In genomic region chr19:3974608-3975007, GRCm38 (mm10) we compare ENCODE assay signal across 18 mouse cellular contexts. TPM values are rescaled to one million over a fixed set of nuclear protein-coding genes. Genes with fewer than 3 reads are reported as not detected.
DNase-seq lines count a peak whose midpoint lies in the region; ATAC-seq and TF ChIP-seq lines count a peak whose summit lies in the region.
"Not testable (repeated sequence)": the region's sequence is repeated elsewhere in the genome, so short reads cannot be mapped to it uniquely, and the experiment has no call there.
"Had no signal": no experiment of that assay in that cellular context is flagged by ENCODE, and none has a peak within 500 bp of the region (broad histone marks: within the 10 kb centered on the region; RNA-seq: fewer than 3 reads in every experiment).

No protein-coding gene starts in this region.

- not testable (repeated sequence) for H3K4me2 ChIP-seq in forebrain, embryonic 15.5 days (replicated peaks); forebrain, embryonic 16.5 days (ENCODE audit: low read length); forebrain, postnatal 0 days (ENCODE audit: low read depth); midbrain, embryonic 11.5 days

- not testable (repeated sequence) for TF ChIP-seq CTCF in forebrain, postnatal 0 days (IDR thresholded peaks at IDR 0.05; ENCODE audit: low read depth)

- H3K4me1 ChIP-seq in forebrain, embryonic 15.5 days; forebrain, embryonic 16.5 days (replicated peaks; ENCODE audit: control insufficient read depth, insufficient read depth, low read length); forebrain, postnatal 0 days (ENCODE audit: insufficient read depth); midbrain, embryonic 11.5 days (ENCODE audit: control insufficient read depth, insufficient read depth, low read length): not testable (repeated sequence)

- not testable (repeated sequence) for H3K9ac ChIP-seq in forebrain, embryonic 15.5 days (replicated peaks); forebrain, embryonic 16.5 days (replicated peaks; ENCODE audit: low read depth, low read length); forebrain, postnatal 0 days; midbrain, embryonic 11.5 days (ENCODE audit: low read length)

- H3K9me3 ChIP-seq in forebrain, embryonic 15.5 days; forebrain, embryonic 16.5 days (ENCODE audit: control insufficient read depth, low read length); forebrain, postnatal 0 days (ENCODE audit: low read length); midbrain, embryonic 11.5 days (ENCODE audit: control insufficient read depth, low read length): not testable (repeated sequence)

- H3K4me3 ChIP-seq in forebrain, embryonic 15.5 days; forebrain, embryonic 16.5 days (replicated peaks; ENCODE audit: low read length); forebrain, postnatal 0 days (ENCODE audit: low read depth, low read length); midbrain, embryonic 11.5 days (ENCODE audit: low read depth, low read length): not testable (repeated sequence)

- not testable (repeated sequence) for H3K27me3 ChIP-seq in forebrain, embryonic 15.5 days; forebrain, embryonic 16.5 days (replicated peaks; ENCODE audit: control insufficient read depth, insufficient read depth, low read length); forebrain, postnatal 0 days (ENCODE audit: insufficient read depth, low read length); midbrain, embryonic 11.5 days (ENCODE audit: control insufficient read depth, insufficient read depth, low read length)

- ATAC-seq in forebrain, embryonic 15.5 days (replicated peaks): peak; percentile 41; the same call in 1 of the 2 replicates
- ATAC-seq in forebrain, embryonic 16.5 days: peak; percentile 68
- ATAC-seq in forebrain, postnatal 0 days: peak; percentile 78
- not testable (repeated sequence) for ATAC-seq in midbrain, embryonic 11.5 days (ENCODE audit: low FRiP score)

- 0 out of 2 replicates have a peak overlapping the region, but pooled peaks have one; percentile 19 for H3K27ac ChIP-seq in forebrain, embryonic 15.5 days (replicated peaks)
- H3K27ac ChIP-seq in forebrain, embryonic 16.5 days (ENCODE audit: low read length); forebrain, postnatal 0 days (ENCODE audit: low read depth, low read length); midbrain, embryonic 11.5 days (ENCODE audit: low read depth, low read length): not testable (repeated sequence)

- 63% methylated on average over 6 of the region's 6 CpGs for WGBS in forebrain, embryonic 15.5 days
- 53% methylated on average over 6 of the region's 6 CpGs for WGBS in forebrain, embryonic 16.5 days
- 49% methylated on average over 6 of the region's 6 CpGs for WGBS in forebrain, postnatal 0 days
- WGBS in midbrain, embryonic 11.5 days: 87% methylated on average over 6 of the region's 6 CpGs

- DNase-seq in forebrain, postnatal 0 days: not testable (repeated sequence)
- peak; percentile 66 for DNase-seq in midbrain, embryonic 11.5 days (ENCODE audit: low spot score, missing footprints)

- H3K36me3 ChIP-seq in forebrain, embryonic 15.5 days; forebrain, embryonic 16.5 days (ENCODE audit: control insufficient read depth, insufficient read depth); forebrain, postnatal 0 days (ENCODE audit: insufficient read depth); midbrain, embryonic 11.5 days (ENCODE audit: control insufficient read depth, insufficient read depth, low read length): not testable (repeated sequence)

RNA-seq across cellular contexts. Expression of gene Aldh3b2, which starts 2.5 kb away (rescaled TPM):
- 0.22 and 0.28 TPM in 2 replicates for polyA plus RNA-seq in forebrain, embryonic 15.5 days (2015; fragmentation: Nextera tagmentation; extraction: Ambion mirVana)
- polyA plus RNA-seq in forebrain, embryonic 16.5 days (2015; fragmentation: Nextera tagmentation; extraction: Ambion mirVana): 0.30 and 1.1 TPM in 2 replicates
- 1.5 and 2.7 TPM in 2 replicates for total RNA-seq in forebrain, postnatal 0 days (2014; rRNA removed)
- polyA plus RNA-seq in forebrain, postnatal 0 days (2015; fragmentation: Nextera tagmentation; extraction: Ambion mirVana): 1.8 and 1.9 TPM in 2 replicates
- polyA plus RNA-seq in midbrain, embryonic 11.5 days (2014; fragmentation: Nextera tagmentation; extraction: Ambion mirVana): 0.44 and 0.50 TPM in 2 replicates
- total RNA-seq: CH12.LX, MEL had no signal
- polyA plus RNA-seq: activated CD4-positive, CD25-positive, alpha-beta regulatory T cell, adult 4 months; C2C12; CD4-positive, CD25-positive, alpha-beta regulatory T cell, adult 4 months; G1E had no signal

RNA-seq across cellular contexts. Expression of gene Acy3, which starts 11.8 kb away (rescaled TPM):
- 1.3 and 1.4 TPM in 2 replicates for polyA plus RNA-seq in forebrain, embryonic 15.5 days (2015; fragmentation: Nextera tagmentation; extraction: Ambion mirVana)
- polyA plus RNA-seq in forebrain, embryonic 16.5 days (2015; fragmentation: Nextera tagmentation; extraction: Ambion mirVana): 1.5 and 1.7 TPM in 2 replicates
- total RNA-seq in forebrain, postnatal 0 days (2014; rRNA removed): 2.2 and 2.5 TPM in 2 replicates
- polyA plus RNA-seq in forebrain, postnatal 0 days (2015; fragmentation: Nextera tagmentation; extraction: Ambion mirVana): 2.2 and 2.8 TPM in 2 replicates
- 1.0 and 1.6 TPM in 2 replicates for polyA plus RNA-seq in midbrain, embryonic 11.5 days (2014; fragmentation: Nextera tagmentation; extraction: Ambion mirVana)

RNA-seq across cellular contexts. Expression of gene Aldh3b3, which starts 16.2 kb away (rescaled TPM):
- polyA plus RNA-seq in forebrain, embryonic 15.5 days (2015; fragmentation: Nextera tagmentation; extraction: Ambion mirVana): not detected in 2 replicates
- not detected in 2 replicates for polyA plus RNA-seq in forebrain, embryonic 16.5 days (2015; fragmentation: Nextera tagmentation; extraction: Ambion mirVana)
- not detected in 2 replicates for total RNA-seq in forebrain, postnatal 0 days (2014; rRNA removed)
- polyA plus RNA-seq in forebrain, postnatal 0 days (2015; fragmentation: Nextera tagmentation; extraction: Ambion mirVana): not detected in 2 replicates
- polyA plus RNA-seq in midbrain, embryonic 11.5 days (2014; fragmentation: Nextera tagmentation; extraction: Ambion mirVana): not detected in 2 replicates
- total RNA-seq: CH12.LX, ES-E14, MEL had no signal
- polyA plus RNA-seq: activated CD4-positive, CD25-positive, alpha-beta regulatory T cell, adult 4 months; C2C12; CD4-positive, CD25-positive, alpha-beta regulatory T cell, adult 4 months; G1E had no signal

RNA-seq across cellular contexts. Expression of gene Tbx10, which starts 17.9 kb away (rescaled TPM):
- 0.13 TPM in 1 of 2 replicates, not detected in the other for polyA plus RNA-seq in forebrain, embryonic 15.5 days (2015; fragmentation: Nextera tagmentation; extraction: Ambion mirVana)
- polyA plus RNA-seq in forebrain, embryonic 16.5 days (2015; fragmentation: Nextera tagmentation; extraction: Ambion mirVana): not detected in 2 replicates
- total RNA-seq in forebrain, postnatal 0 days (2014; rRNA removed): not detected in 2 replicates
- polyA plus RNA-seq in forebrain, postnatal 0 days (2015; fragmentation: Nextera tagmentation; extraction: Ambion mirVana): not detected in 2 replicates
- polyA plus RNA-seq in midbrain, embryonic 11.5 days (2014; fragmentation: Nextera tagmentation; extraction: Ambion mirVana): not detected in 2 replicates
- total RNA-seq: adrenal gland, adult 18-20 months; adrenal gland, adult 2 months; adrenal gland, adult 8-10 months; adrenal gland, postnatal 10 days; adrenal gland, postnatal 14 days; adrenal gland, postnatal 25 days; adrenal gland, postnatal 36 days; CH12.LX; ES-E14; G1E; MEL had no signal
- polyA plus RNA-seq: activated CD4-positive, CD25-positive, alpha-beta regulatory T cell, adult 4 months; adrenal gland, adult 2 months; CD4-positive, CD25-positive, alpha-beta regulatory T cell, adult 4 months; G1E had no signal

RNA-seq across cellular contexts. Expression of gene Nudt8, which starts 25.8 kb away (rescaled TPM):
- polyA plus RNA-seq in forebrain, embryonic 15.5 days (2015; fragmentation: Nextera tagmentation; extraction: Ambion mirVana): 36.0 and 40.8 TPM in 2 replicates
- polyA plus RNA-seq in forebrain, embryonic 16.5 days (2015; fragmentation: Nextera tagmentation; extraction: Ambion mirVana): 34.0 and 42.1 TPM in 2 replicates
- total RNA-seq in forebrain, postnatal 0 days (2014; rRNA removed): 26.7 and 30.8 TPM in 2 replicates
- 36.3 and 40.4 TPM in 2 replicates for polyA plus RNA-seq in forebrain, postnatal 0 days (2015; fragmentation: Nextera tagmentation; extraction: Ambion mirVana)
- polyA plus RNA-seq in midbrain, embryonic 11.5 days (2014; fragmentation: Nextera tagmentation; extraction: Ambion mirVana): 14.0 and 15.1 TPM in 2 replicates
